Mouse (Mus musculus) heart, postnatal 0 days (tissue): Measurements from ENCODE around the gene Tshz2. TPM values are rescaled to one million over a fixed set of nuclear protein-coding genes. Genes with fewer than 3 reads are reported as not detected.

Experiments used
- ATAC-seq: fragments of 200-750 bp; cut with Nextera tagmentation; 2 replicates; pipeline ENCODE4 v1.8.0; 2017; ENCODE audit warnings: low read depth, moderate number of reproducible peaks, moderate library complexity; ENCODE audit not compliant: insufficient read depth
- DNase-seq: peaks from one replicate; pipeline ENCODE4 v3.0.0-alpha.2; 2016; ENCODE audit warnings: low spot score
- H3K27ac ChIP-seq: fragments of 300-500 bp; sonication (generic); 2 replicates; pipeline ENCODE4 v1.5.1; 2014; ENCODE audit warnings: low read depth, mild to moderate bottlenecking
- H3K27me3 ChIP-seq: fragments of 300-500 bp; sonication (generic); 2 replicates; pipeline ENCODE4 v1.6.1; 2014; ENCODE audit warnings: low read length, mixed read lengths; ENCODE audit not compliant: control insufficient read depth, insufficient read depth
- H3K36me3 ChIP-seq: fragments of 300-500 bp; sonication (generic); replicated peaks from 2 replicates; pipeline ENCODE4 v1.6.1; 2014; ENCODE audit warnings: low read length, mixed read lengths; ENCODE audit not compliant: control insufficient read depth, insufficient read depth
- H3K4me1 ChIP-seq: fragments of 300-500 bp; sonication (generic); 2 replicates; pipeline ENCODE4 v1.6.1; 2014; ENCODE audit warnings: antibody characterized with exemption; ENCODE audit not compliant: control insufficient read depth, insufficient read depth
- H3K4me2 ChIP-seq: fragments of 300-500 bp; sonication (generic); 2 replicates; pipeline ENCODE4 v1.6.1; 2014; ENCODE audit warnings: low read depth, mild to moderate bottlenecking, low read length, moderate library complexity
- H3K4me3 ChIP-seq: fragments of 300-500 bp; sonication (generic); 2 replicates; pipeline ENCODE4 v1.5.1; 2014; ENCODE audit warnings: low read depth, low read length
- H3K9ac ChIP-seq: fragments of 300-500 bp; sonication (generic); replicated peaks from 2 replicates; pipeline ENCODE4 v1.6.1; 2014; ENCODE audit warnings: low read depth, low read length, mixed read lengths
- H3K9me3 ChIP-seq: fragments of 300-500 bp; sonication (generic); replicated peaks from 2 replicates; pipeline ENCODE4 v1.6.1; 2016; ENCODE audit warnings: low read length; ENCODE audit not compliant: control insufficient read depth
- CTCF ChIP-seq: IDR thresholded peaks from 2 replicates; pipeline ENCODE4 v1.5.1; 2016; ENCODE audit warnings: antibody characterized with exemption, control low read depth, low read depth
- EP300 ChIP-seq: IDR thresholded peaks from 2 replicates; pipeline ENCODE4 v1.6.1; 2016; ENCODE audit warnings: antibody characterized with exemption, low read depth
- WGBS: fragments of 180-500 bp; shearing (Covaris S2); extraction: QIAGEN DNeasy Blood & Tissue Kit; methylation state at CpG from one replicate; pipeline ENCODE4 v1.1.7; 2014; 5-methylcytosine and 5-hydroxymethylcytosine counted together
- polyA plus RNA-seq: library from polyadenylated mRNA; unstranded; fragments of >200 nt; fragmentation: Nextera tagmentation; extraction: Ambion mirVana; gene quantifications from 2 replicates; pipeline ENCODE4 v1.2.1, GENCODE M21; 2015
- total RNA-seq: library from RNA; depleted of rRNA; stranded (reverse); fragments of >200 nt; gene quantifications from 2 replicates; pipeline ENCODE4 v1.2.3, GENCODE M21; 2014; ENCODE audit warnings: low replicate concordance; rRNA removed

The Tshz2 gene
- total and polyA plus RNA-seq, 2 experiments from 2014 or later = 2.8 to 7.8 TPM

- no peaks in the 10 kb centered on the region for H3K4me1 ChIP-seq
- no peak overlapping the region for H3K4me2 ChIP-seq
- no peaks in the 10 kb centered on the region for H3K9me3 ChIP-seq
- TF ChIP-seq CTCF (no peak), EP300 (no peak)
- H3K27ac ChIP-seq = no peak overlapping the region
- ATAC-seq (no peak), DNase-seq (no peak)
- no peak overlapping the region for H3K9ac ChIP-seq
- peaks cover 54% of the 10 kb centered on the region for H3K36me3 ChIP-seq
- H3K27me3 ChIP-seq = no peaks in the 10 kb centered on the region
- WGBS = 76% methylated on average over 3 of the region's 3 CpGs
- H3K4me3 ChIP-seq = no peak overlapping the region
Observed at GRCm38 (mm10) chr2:170107791-170108190, 475.0 kb downstream of the Tshz2 start.

- TF ChIP-seq CTCF = no peak
- no peak for TF ChIP-seq EP300
- no peak overlapping the region for H3K27ac ChIP-seq
- H3K9me3 ChIP-seq = no peaks in the 10 kb centered on the region
- DNase-seq (no peak), ATAC-seq (no peak)
- H3K36me3 ChIP-seq = peaks cover 71% of the 10 kb centered on the region
- no peaks in the 10 kb centered on the region for H3K4me1 ChIP-seq
- WGBS = 54% methylated on average over 5 of the region's 5 CpGs
- no peak overlapping the region for H3K4me2 ChIP-seq
- no peak overlapping the region for H3K9ac ChIP-seq
- no peaks in the 10 kb centered on the region for H3K27me3 ChIP-seq
- no peak overlapping the region for H3K4me3 ChIP-seq
Observed at GRCm38 (mm10) chr2:170109528-170109927, 476.7 kb downstream of the Tshz2 start.

- ATAC-seq = no peak
- Histone ChIP-seq H3K9me3 (no peaks in the 10 kb centered on the region), H3K4me3 (no peak overlapping the region), H3K9ac (no peak overlapping the region), H3K27me3 (no peaks in the 10 kb centered on the region), H3K27ac (no peak overlapping the region), H3K4me1 (no peaks in the 10 kb centered on the region), H3K36me3 (peaks cover 79% of the 10 kb centered on the region), H3K4me2 (no peak overlapping the region)
- DNase-seq = no peak
- 79% methylated on average over 8 of the region's 8 CpGs for WGBS
- no peak for TF ChIP-seq EP300
- no peak for TF ChIP-seq CTCF
Observed at GRCm38 (mm10) chr2:170110306-170110705, 477.5 kb downstream of the Tshz2 start.

- ATAC-seq (no peak), DNase-seq (peak; percentile 49)
- Histone ChIP-seq H3K36me3 (peaks cover 82% of the 10 kb centered on the region), H3K27ac (peak overlapping the region; percentile 18), H3K9ac (no peak overlapping the region), H3K4me2 (no peak overlapping the region), H3K4me3 (no peak overlapping the region), H3K9me3 (no peaks in the 10 kb centered on the region), H3K4me1 (no peaks in the 10 kb centered on the region), H3K27me3 (no peaks in the 10 kb centered on the region)
- peak; percentile 83 for TF ChIP-seq CTCF
- no peak for TF ChIP-seq EP300
- 32% methylated on average over 4 of the region's 4 CpGs for WGBS
Observed at GRCm38 (mm10) chr2:170116704-170117281, 484.0 kb downstream of the Tshz2 start.

GRCm38 (mm10) chr2:170120139-170121027, 487.6 kb downstream of the Tshz2 start:
- peaks cover 55% of the 10 kb centered on the region for H3K36me3 ChIP-seq
- no peak overlapping the region for H3K4me2 ChIP-seq
- TF ChIP-seq CTCF (no peak), EP300 (no peak)
- DNase-seq (no peak), ATAC-seq (no peak)
- no peaks in the 10 kb centered on the region for H3K27me3 ChIP-seq
- WGBS = 75% methylated on average over 19 of the region's 19 CpGs
- H3K4me1 ChIP-seq = 0 out of 2 replicates have a peak, but pooled peaks cover 3% of the 10 kb centered on the region
- no peak overlapping the region for H3K4me3 ChIP-seq
- H3K9me3 ChIP-seq = no peaks in the 10 kb centered on the region
- H3K9ac ChIP-seq = no peak overlapping the region
- H3K27ac ChIP-seq = no peak overlapping the region

Other genes starting within 250 kb of the Tshz2 start
- not detected in 2 replicates for gene Gm11011, start 45.3 kb upstream of the Tshz2 start, total RNA-seq
- gene Gm11011, start 45.3 kb upstream of the Tshz2 start, polyA plus RNA-seq = not detected in 2 replicates